ENCODE assay signal across 8 mouse cellular contexts in the genomic region with DNA sequence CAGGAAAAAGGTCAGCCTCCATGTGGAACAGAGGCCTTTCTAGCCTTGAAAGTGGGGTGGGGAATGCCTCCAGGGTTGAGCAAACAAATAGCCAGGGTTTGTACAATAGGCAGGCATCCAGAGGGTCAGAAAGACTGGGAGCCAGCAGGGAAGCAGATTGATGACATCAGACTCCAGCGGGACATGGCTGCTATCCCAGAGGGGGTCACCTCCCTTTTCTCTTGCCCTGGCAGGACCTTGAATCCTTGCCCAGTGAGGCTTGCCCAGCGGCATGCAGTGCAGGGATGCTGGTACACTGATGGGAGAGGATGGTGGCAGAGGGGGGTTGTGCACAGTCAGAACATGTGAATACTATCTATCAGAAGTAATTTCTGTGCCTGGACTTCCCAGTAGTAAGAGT. TPM values are rescaled to one million over a fixed set of nuclear protein-coding genes. Genes with fewer than 3 reads are reported as not detected.
DNase-seq lines count a peak whose midpoint lies in the region; TF ChIP-seq lines count a peak whose summit lies in the region.
"Had no signal": no experiment of that assay in that cellular context is flagged by ENCODE, and none has a peak within 500 bp of the region (broad histone marks: within the 10 kb centered on the region; RNA-seq: fewer than 3 reads in every experiment).

No protein-coding gene starts in this region.

- peak; percentile 27 to 53 for DNase-seq in left cerebral cortex, postnatal 10 days (ENCODE audit: extremely low spot score in 1 of 2, low spot score in 2 of 2)
- no peak for DNase-seq in left cerebral cortex, adult 2 months (ENCODE audit: extremely low spot score in 1 of 2, low spot score in 2 of 2)
- peak; percentile 78 for DNase-seq in adrenal gland, postnatal 25 days
- DNase-seq in heart, embryonic 10.5 days (ENCODE audit: low spot score): no peak
- peak; percentile 14 to 57 for DNase-seq in layer of hippocampus, postnatal 14 days (ENCODE audit: low spot score in 2 of 2)
- no peak for DNase-seq in thymus, postnatal 10 days (ENCODE audit: low spot score in 2 of 2)
- DNase-seq in embryonic facial prominence, embryonic 10.5 days (ENCODE audit: low spot score): no peak

- no peaks in the 10 kb centered on the region for H3K36me3 ChIP-seq in heart, embryonic 10.5 days
- no peaks in the 10 kb centered on the region for H3K36me3 ChIP-seq in embryonic facial prominence, embryonic 10.5 days (replicated peaks)
- H3K36me3 ChIP-seq: lung, embryonic 15.5 days had no signal

- H3K4me3 ChIP-seq in left cerebral cortex, adult 2 months: no peak overlapping the region
- H3K4me3 ChIP-seq in heart, embryonic 10.5 days: no peak overlapping the region
- no peak overlapping the region for H3K4me3 ChIP-seq in embryonic facial prominence, embryonic 10.5 days
- H3K4me3 ChIP-seq: lung, embryonic 15.5 days had no signal

- H3K27me3 ChIP-seq in heart, embryonic 10.5 days (ENCODE audit: insufficient read depth, poor library complexity, severe bottlenecking): no peaks in the 10 kb centered on the region
- H3K27me3 ChIP-seq in embryonic facial prominence, embryonic 10.5 days (replicated peaks; ENCODE audit: low read depth, poor library complexity, severe bottlenecking): no peaks in the 10 kb centered on the region
- H3K27me3 ChIP-seq: lung, embryonic 15.5 days had no signal

- H3K9me3 ChIP-seq in heart, embryonic 10.5 days: no peaks in the 10 kb centered on the region
- H3K9me3 ChIP-seq in embryonic facial prominence, embryonic 10.5 days: no peaks in the 10 kb centered on the region
- H3K9me3 ChIP-seq: lung, embryonic 15.5 days had no signal

- TF ChIP-seq CTCF in left cerebral cortex, adult 2 months (IDR thresholded peaks at IDR 0.05): no peak

- no peak overlapping the region for H3K27ac ChIP-seq in left cerebral cortex, adult 2 months
- H3K27ac ChIP-seq in heart, embryonic 10.5 days: 0 out of 2 replicates have a peak overlapping the region, but pooled peaks have one; percentile 5
- no peak overlapping the region for H3K27ac ChIP-seq in embryonic facial prominence, embryonic 10.5 days (replicated peaks)
- H3K27ac ChIP-seq: lung, embryonic 15.5 days had no signal

- intact Hi-C loops in left cerebral cortex, postnatal 10 days (cut with DNase I): no loop called here
- intact Hi-C loops in left cerebral cortex, adult 2 months (cut with DNase I): no loop called here

- WGBS in heart, embryonic 10.5 days: 72% methylated on average over 2 of the region's 2 CpGs
- 57% methylated on average over 2 of the region's 2 CpGs for WGBS in embryonic facial prominence, embryonic 10.5 days

- H3K4me1 ChIP-seq in heart, embryonic 10.5 days: peaks cover 33% of the 10 kb centered on the region
- 0 out of 2 replicates have a peak, but pooled peaks cover 4% of the 10 kb centered on the region for H3K4me1 ChIP-seq in embryonic facial prominence, embryonic 10.5 days

RNA-seq across cellular contexts. Expression of a gene that starts 10.9 kb away (rescaled TPM):
- 10 to 100 TPM; 10.5 TPM for total RNA-seq in left cerebral cortex, postnatal 10 days (2021)
- total RNA-seq in left cerebral cortex, adult 2 months (2021): 10 to 100 TPM in 1 of 2 experiments, 1 to 10 TPM in 1; 9.2 to 14.8 TPM
- total RNA-seq in adrenal gland, postnatal 25 days (2021): 0.33 and 0.52 TPM in 2 replicates
- polyA plus RNA-seq in heart, embryonic 10.5 days (2016; fragmentation: Nextera tagmentation; extraction: Ambion mirVana): 2.9 and 3.3 TPM in 2 replicates
- 10 to 100 TPM in 1 of 2 experiments, 1 to 10 TPM in 1; 2.6 to 11.9 TPM for total RNA-seq in layer of hippocampus, postnatal 14 days (2021)
- 0.50 and 0.57 TPM in 2 replicates for polyA plus RNA-seq in embryonic facial prominence, embryonic 10.5 days (2016; fragmentation: Nextera tagmentation; extraction: Ambion mirVana)

RNA-seq across cellular contexts. Expression of a gene that starts 28.9 kb away (rescaled TPM):
- 1 to 10 TPM; 4.9 to 6.4 TPM for total RNA-seq in left cerebral cortex, postnatal 10 days (2021)
- total RNA-seq in left cerebral cortex, adult 2 months (2021): 1 to 10 TPM; 3.5 to 4.4 TPM
- 1.0 and 1.1 TPM in 2 replicates for total RNA-seq in adrenal gland, postnatal 25 days (2021)
- polyA plus RNA-seq in heart, embryonic 10.5 days (2016; fragmentation: Nextera tagmentation; extraction: Ambion mirVana): 0.08 and 0.20 TPM in 2 replicates
- 1 to 10 TPM in 1 of 2 experiments, under 1 TPM in 1; 0.62 to 1.4 TPM for total RNA-seq in layer of hippocampus, postnatal 14 days (2021)
- not detected in 2 replicates for polyA plus RNA-seq in embryonic facial prominence, embryonic 10.5 days (2016; fragmentation: Nextera tagmentation; extraction: Ambion mirVana)

Comparison
In these comparisons a context has a peak if more than half of its experiments do, and no peak if none do; other contexts are left out.
1. DNase-seq: peak in left cerebral cortex, postnatal 10 days (2 of 2), adrenal gland, postnatal 25 days (single experiment) and layer of hippocampus, postnatal 14 days (2 of 2); none in left cerebral cortex, adult 2 months (0 of 2), heart, embryonic 10.5 days (single experiment), thymus, postnatal 10 days (0 of 2) and embryonic facial prominence, embryonic 10.5 days (single experiment).